Comparison of ENCODE assay signal across 7 mouse cellular contexts in genomic region chr2:157278717-157279415, GRCm38 (mm10). TPM values are rescaled to one million over a fixed set of nuclear protein-coding genes. Genes with fewer than 3 reads are reported as not detected.
DNase-seq lines count a peak whose midpoint lies in the region; ATAC-seq lines count a peak whose summit lies in the region.

Gene Rpn2, plus strand, starts transcription at chr2:157279017.

- under 1% methylated on average over 64 of the region's 64 CpGs for WGBS in intestine, embryonic 15.5 days
- WGBS in midbrain, embryonic 10.5 days = under 1% methylated on average over 64 of the region's 64 CpGs

- peak; percentile 100 for ATAC-seq in intestine, embryonic 15.5 days

- peak within 1 kb of the TSS; percentile 92 for H3K27ac ChIP-seq in intestine, embryonic 15.5 days
- H3K27ac ChIP-seq in midbrain, embryonic 10.5 days (replicated peaks) = peak within 1 kb of the TSS; percentile 99

- H3K4me1 ChIP-seq in intestine, embryonic 15.5 days (replicated peaks) = peaks cover 16% of the 10 kb centered on the region
- peaks cover 27% of the 10 kb centered on the region for H3K4me1 ChIP-seq in midbrain, embryonic 10.5 days

- peak within 1 kb of the TSS; percentile 67 for H3K4me2 ChIP-seq in intestine, embryonic 15.5 days (replicated peaks)

- no peaks in the 10 kb centered on the region for H3K27me3 ChIP-seq in intestine, embryonic 15.5 days (replicated peaks)
- no peaks in the 10 kb centered on the region for H3K27me3 ChIP-seq in midbrain, embryonic 10.5 days (ENCODE audit: low read depth, poor library complexity, severe bottlenecking)

- H3K9ac ChIP-seq in intestine, embryonic 15.5 days = peak within 1 kb of the TSS; percentile 97

- DNase-seq in adrenal gland, adult 2 months = peak; percentile 98
- peak; percentile 89 for DNase-seq in embryo, embryonic 11.5 days (ENCODE audit: low read depth, low spot score)
- peak; percentile 94 to 96 for DNase-seq in gastrocnemius, postnatal 36 days
- DNase-seq in left cerebral cortex, postnatal 25 days (ENCODE audit: low spot score in 2 of 2) = peak; percentile 97 to 98
- peak; percentile 97 for DNase-seq in midbrain, embryonic 10.5 days (ENCODE audit: low spot score)
- DNase-seq in right cerebral cortex, postnatal 4 days = peak; percentile 96

- intact Hi-C loops in gastrocnemius, postnatal 36 days (cut with DNase I) = no loop called here
- intact Hi-C loops in left cerebral cortex, postnatal 25 days (cut with DNase I) = loop anchor here (2.0 to 5.0 kb wide), 2 partner anchors 74 to 152 kb away; partner anchors contain the start of gene Rbl1

- H3K4me3 ChIP-seq in intestine, embryonic 15.5 days (replicated peaks) = peak within 1 kb of the TSS; percentile 98
- peak within 1 kb of the TSS; percentile 99 for H3K4me3 ChIP-seq in midbrain, embryonic 10.5 days

- H3K36me3 ChIP-seq in intestine, embryonic 15.5 days = peaks cover 5% of the 10 kb centered on the region; the same call in 1 of the 2 replicates
- peaks cover 31% of the 10 kb centered on the region for H3K36me3 ChIP-seq in midbrain, embryonic 10.5 days

- no peaks in the 10 kb centered on the region for H3K9me3 ChIP-seq in intestine, embryonic 15.5 days
- no peaks in the 10 kb centered on the region for H3K9me3 ChIP-seq in midbrain, embryonic 10.5 days (replicated peaks)

RNA-seq across cellular contexts. Expression of gene Rpn2, which starts in this region (rescaled TPM):
- 100 to 1,000 TPM; 296 to 306 TPM for total RNA-seq in adrenal gland, adult 2 months (2021)
- 198 and 225 TPM in 2 replicates for polyA plus RNA-seq in adrenal gland, adult 2 months (2012; rRNA removed)
- total RNA-seq in gastrocnemius, postnatal 36 days (2021) = 10 to 100 TPM; 72.9 to 74.8 TPM
- 331 and 342 TPM in 2 replicates for polyA plus RNA-seq in intestine, embryonic 15.5 days (2015; fragmentation: Nextera tagmentation; extraction: Ambion mirVana)
- total RNA-seq in left cerebral cortex, postnatal 25 days (2021) = 100 to 1,000 TPM; 124 to 130 TPM
- polyA plus RNA-seq in midbrain, embryonic 10.5 days (2016; fragmentation: Nextera tagmentation; extraction: Ambion mirVana) = 279 and 285 TPM in 2 replicates

Comparison
In these comparisons a context has a peak if more than half of its experiments do, and no peak if none do; other contexts are left out.
1. Peak in every context shown above with its lines: DNase-seq, ATAC-seq, H3K4me3 ChIP-seq and H3K27ac ChIP-seq.